Mouse (Mus musculus) E14TG2a.4 (cell line): ENCODE data around the gene Pgc.

Source experiments
- CTCF ChIP-seq: conservative IDR thresholded peaks from 2 replicates; pipeline ENCODE4 v1.5.1; 2014; ENCODE audit warnings: low read length
- POU5F1 ChIP-seq: IDR thresholded peaks from 2 replicates; pipeline ENCODE4 v1.6.1; 2014; ENCODE audit warnings: low read length, borderline replicate concordance

DNA sequence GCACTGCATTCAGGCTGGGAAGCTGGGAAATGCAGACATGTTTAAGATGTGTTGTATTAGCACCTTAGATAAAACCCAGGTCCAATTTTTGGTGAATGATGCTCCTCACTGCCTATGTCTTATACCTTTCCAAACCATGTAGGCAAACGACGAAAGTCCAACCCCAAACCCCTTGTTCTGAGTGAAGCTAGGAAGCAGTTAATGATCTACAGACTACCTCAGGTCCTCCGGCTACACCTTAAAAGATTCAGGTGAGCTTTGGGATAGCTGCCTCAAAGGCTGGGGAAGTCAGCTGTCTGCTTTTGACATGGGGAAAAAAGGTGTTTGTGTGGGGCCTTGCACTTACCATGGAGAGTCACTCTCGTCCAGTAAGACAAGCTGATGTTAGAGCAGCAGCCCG lies 47.9 kb upstream of the Pgc start:
- TF ChIP-seq CTCF (no peak), POU5F1 (no peak)
